Mouse (Mus musculus): ENCODE measurements around the gene Cutal.

DNA sequence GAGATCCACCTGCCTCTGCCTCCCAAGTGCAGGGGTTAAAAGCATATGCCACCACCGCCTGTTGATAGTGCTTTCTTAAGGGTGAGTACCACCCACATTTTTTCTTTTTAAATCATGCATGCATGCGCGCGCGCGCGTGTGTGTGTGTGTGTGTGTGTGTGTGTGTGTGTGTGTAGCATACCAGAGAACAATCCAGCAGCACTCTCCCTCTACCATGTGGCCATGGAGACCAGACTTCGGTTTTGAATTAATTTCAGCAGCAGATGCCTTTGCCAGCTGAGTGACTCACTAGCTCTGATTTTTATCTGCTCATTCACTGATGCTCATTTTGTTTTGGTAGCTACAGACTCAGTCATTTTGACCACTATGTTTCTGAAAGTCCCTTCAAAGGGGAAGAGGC, 32.5 kb upstream of the Cutal start:
- TF ChIP-seq GATA1 (IDR thresholded peaks at IDR 0.05; ENCODE audit: low read length) (no peak), TAL1 (IDR thresholded peaks at IDR 0.05; ENCODE audit: low read length) (no peak)

Measured in erythroblast, embryonic 14.5 days (primary cell).